10 mouse cellular contexts compared by ENCODE assay signal in the genomic region with DNA sequence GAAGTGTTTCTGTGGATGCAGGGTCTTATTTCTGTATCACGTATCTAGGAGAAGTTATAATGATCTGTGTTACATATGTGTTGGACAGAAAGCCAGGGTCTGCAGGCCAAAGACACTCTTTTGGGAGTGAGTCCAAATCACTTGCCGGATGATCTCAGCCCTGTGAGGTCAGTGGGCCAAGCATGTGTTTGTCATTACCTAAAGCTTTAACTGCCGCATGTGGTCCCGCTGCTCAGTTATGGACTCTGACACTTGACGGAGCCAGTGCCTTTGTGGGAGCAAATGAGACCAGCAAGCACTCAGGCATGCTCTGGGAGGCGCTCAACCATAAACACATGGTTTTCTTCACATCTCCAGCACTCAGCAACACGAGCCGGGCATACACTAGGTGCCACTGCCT. TPM values are rescaled to one million over a fixed set of nuclear protein-coding genes. Genes with fewer than 3 reads are reported as not detected.
A peak's percentile ranks its signal among the peaks of the same experiment; 100 is the strongest.
DNase-seq lines count a peak whose midpoint lies in the region; ATAC-seq lines count a peak whose summit lies in the region.
"Had no signal": no experiment of that assay in that cellular context is flagged by ENCODE, and none has a peak within 500 bp of the region (broad histone marks: within the 10 kb centered on the region; RNA-seq: fewer than 3 reads in every experiment).

No protein-coding gene starts in this region.

- no peak overlapping the region for H3K27ac ChIP-seq in embryonic facial prominence, embryonic 12.5 days
- H3K27ac ChIP-seq: lung, embryonic 15.5 days had no signal

- no peaks in the 10 kb centered on the region for H3K9me3 ChIP-seq in embryonic facial prominence, embryonic 12.5 days
- H3K9me3 ChIP-seq: lung, embryonic 15.5 days had no signal

- DNase-seq in lung, postnatal 10 days = peak; percentile 26
- no peak for DNase-seq in lung, adult 18-20 months
- DNase-seq in kidney, adult 8-10 months = peak; percentile 39 to 54
- DNase-seq in retina, embryonic 14.5 days (ENCODE audit: low spot score) = peak; percentile 56
- no peak for DNase-seq in thymus, postnatal 14 days
- no peak for DNase-seq in adrenal gland, postnatal 10 days
- DNase-seq: cerebellum, adult 8-10 months; right cerebral cortex, adult 18-20 months had no signal

- 0 out of 2 replicates have a peak, but pooled peaks have one; percentile 56 for ATAC-seq in embryonic facial prominence, embryonic 12.5 days (ENCODE audit: insufficient number of reproducible peaks, insufficient read depth, low FRiP score, low TSS enrichment)

- no peaks in the 10 kb centered on the region for H3K27me3 ChIP-seq in embryonic facial prominence, embryonic 12.5 days
- H3K27me3 ChIP-seq: lung, embryonic 15.5 days had no signal

- H3K9ac ChIP-seq in embryonic facial prominence, embryonic 12.5 days = no peak overlapping the region
- H3K9ac ChIP-seq: lung, embryonic 15.5 days had no signal

- no peak overlapping the region for H3K4me3 ChIP-seq in embryonic facial prominence, embryonic 12.5 days
- H3K4me3 ChIP-seq: lung, embryonic 15.5 days had no signal

- H3K36me3 ChIP-seq in embryonic facial prominence, embryonic 12.5 days = no peaks in the 10 kb centered on the region
- H3K36me3 ChIP-seq: lung, embryonic 15.5 days had no signal

- H3K4me1 ChIP-seq in embryonic facial prominence, embryonic 12.5 days = 0 out of 2 replicates have a peak, but pooled peaks cover 4% of the 10 kb centered on the region
- H3K4me1 ChIP-seq: lung, embryonic 15.5 days had no signal

- no peak overlapping the region for H3K4me2 ChIP-seq in embryonic facial prominence, embryonic 12.5 days (replicated peaks)
- H3K4me2 ChIP-seq: lung, embryonic 15.5 days had no signal

- WGBS in embryonic facial prominence, embryonic 12.5 days = 15% methylated on average over 8 of the region's 8 CpGs

RNA-seq across cellular contexts. Expression of a gene that starts 45.8 kb away (rescaled TPM):
- polyA plus RNA-seq in embryonic facial prominence, embryonic 12.5 days (2016; fragmentation: Nextera tagmentation; extraction: Ambion mirVana) = 1.2 and 1.3 TPM in 2 replicates
- total RNA-seq in adrenal gland, postnatal 10 days (2021) = 1 to 10 TPM; 2.1 to 2.5 TPM

Comparison
In these comparisons a context has a peak if more than half of its experiments do, and no peak if none do; other contexts are left out.
1. DNase-seq: peak in lung, postnatal 10 days (single experiment), kidney, adult 8-10 months (2 of 2) and retina, embryonic 14.5 days (single experiment); none in lung, adult 18-20 months (0 of 2), thymus, postnatal 14 days (single experiment) and adrenal gland, postnatal 10 days (single experiment).